Mouse (Mus musculus): Measurements from ENCODE around the gene Tnr.

The Tnr gene

DNA sequence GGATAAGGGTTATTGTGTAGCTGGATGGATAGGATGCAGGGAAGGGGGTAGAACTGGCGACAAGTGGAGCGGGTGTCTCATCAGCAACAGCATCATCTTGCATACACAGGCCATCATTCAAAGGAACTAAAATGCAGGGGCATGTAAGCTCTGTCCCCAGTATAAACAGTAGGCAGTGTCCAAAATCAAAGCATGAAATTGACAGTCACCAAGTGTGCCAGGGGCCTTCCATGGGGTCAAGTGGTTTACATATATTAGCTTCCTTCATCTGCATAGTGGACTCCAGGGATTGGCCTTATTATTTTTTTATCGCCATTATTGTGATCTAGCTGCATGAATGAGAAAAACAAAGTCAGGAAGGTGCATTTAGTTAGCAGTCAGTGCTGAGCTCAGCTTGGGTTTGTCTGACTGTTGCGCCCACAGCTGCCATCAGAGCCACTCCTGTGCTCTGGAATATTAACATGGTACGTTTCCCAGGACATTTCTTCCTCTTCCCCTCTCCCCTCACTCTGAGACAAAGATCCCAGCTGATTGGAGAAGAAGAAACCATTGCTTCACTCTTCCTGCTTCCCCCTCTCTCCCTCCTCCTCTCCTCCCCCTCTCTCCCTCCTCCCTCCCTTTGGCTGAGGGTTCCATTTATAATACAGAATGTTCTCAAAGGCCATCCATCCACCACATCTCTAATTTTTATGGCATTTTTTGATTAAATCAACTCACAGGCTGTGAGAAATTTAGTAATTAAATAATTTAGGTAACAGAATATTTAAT lies 106.4 kb downstream of the Tnr start:
- no peak for DNase-seq (ENCODE audit: low spot score)

DNA sequence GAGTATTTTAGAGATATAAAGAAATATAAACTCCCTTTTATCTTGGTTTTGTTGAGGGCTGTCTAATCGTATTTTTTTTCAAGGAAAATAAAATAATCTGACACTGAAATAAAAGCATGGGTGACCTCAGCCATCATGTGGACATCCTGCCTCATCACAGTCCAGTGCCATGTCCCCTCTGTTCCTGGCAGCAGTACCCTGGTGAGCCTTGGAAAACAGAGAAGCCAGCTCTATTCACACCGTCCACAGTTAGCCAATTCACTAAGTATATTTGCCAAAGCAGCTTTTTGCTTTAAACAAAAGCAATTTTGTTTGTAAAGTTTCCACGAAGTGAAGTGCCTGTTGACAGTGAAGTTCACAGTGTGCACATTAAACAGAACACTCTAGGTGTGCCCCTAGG lies 109.0 kb downstream of the Tnr start:
- DNase-seq (ENCODE audit: low spot score) = no peak

DNA sequence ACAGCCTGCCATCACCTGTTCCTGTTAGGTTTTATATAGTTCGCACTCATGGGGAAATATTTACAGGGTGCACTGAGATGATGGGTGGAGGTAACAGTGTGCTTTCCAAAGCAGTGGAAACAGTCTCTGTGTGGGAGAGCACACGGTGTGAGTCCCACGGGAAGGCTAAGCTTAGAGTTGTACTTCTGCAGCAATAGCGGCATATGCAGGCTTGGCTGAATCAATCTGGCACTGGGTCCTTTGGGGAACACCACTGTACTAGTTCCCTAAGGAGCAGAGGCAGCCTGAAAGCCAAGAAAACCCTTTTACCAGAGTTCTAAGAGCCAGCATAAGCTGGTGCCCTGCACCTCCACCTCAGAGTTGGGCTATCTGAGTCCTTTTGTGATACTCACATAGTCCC lies 115.8 kb downstream of the Tnr start:
- DNase-seq (ENCODE audit: low spot score) = no peak

DNA sequence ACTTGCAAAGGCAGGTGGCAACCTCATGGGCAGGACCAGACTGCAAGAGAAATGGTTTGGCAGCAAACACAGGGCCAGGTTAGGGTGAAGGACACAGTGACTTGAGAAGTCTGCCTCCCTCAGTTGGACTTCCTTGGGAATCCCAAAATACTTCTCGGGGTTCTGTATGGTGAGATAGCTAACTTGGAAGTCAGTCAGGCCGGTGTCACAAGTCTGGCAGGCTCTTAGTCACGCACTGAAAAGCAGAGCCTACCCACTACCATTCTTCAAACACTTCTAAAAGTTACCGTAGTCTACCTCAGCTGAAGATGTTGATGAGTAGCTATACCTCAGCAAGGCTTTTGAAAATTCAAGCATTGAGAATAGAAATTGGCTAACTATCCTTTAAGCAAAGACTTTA lies 122.2 kb downstream of the Tnr start:
- no peak for DNase-seq (ENCODE audit: low spot score)

DNA sequence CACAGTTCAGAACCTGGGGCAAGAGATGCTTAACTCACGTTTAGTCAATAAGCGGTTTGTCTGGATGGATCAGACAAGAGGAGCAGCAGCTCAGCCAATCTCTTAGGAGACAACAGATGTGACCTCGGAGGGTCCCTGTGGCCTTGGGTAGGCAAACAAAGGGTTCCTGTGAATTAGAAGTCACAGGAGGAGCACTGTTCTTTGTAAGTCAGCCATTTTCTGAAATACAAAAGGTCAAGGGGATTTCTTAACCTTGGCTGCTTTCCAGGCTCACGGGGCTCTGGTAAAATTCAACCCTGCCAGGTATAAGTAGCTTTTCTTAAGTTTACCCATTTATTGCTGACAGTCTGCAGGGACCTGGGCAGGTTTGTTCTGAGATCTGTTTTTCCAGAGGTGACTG lies 126.9 kb downstream of the Tnr start:
- no peak for DNase-seq (ENCODE audit: low spot score)

DNA sequence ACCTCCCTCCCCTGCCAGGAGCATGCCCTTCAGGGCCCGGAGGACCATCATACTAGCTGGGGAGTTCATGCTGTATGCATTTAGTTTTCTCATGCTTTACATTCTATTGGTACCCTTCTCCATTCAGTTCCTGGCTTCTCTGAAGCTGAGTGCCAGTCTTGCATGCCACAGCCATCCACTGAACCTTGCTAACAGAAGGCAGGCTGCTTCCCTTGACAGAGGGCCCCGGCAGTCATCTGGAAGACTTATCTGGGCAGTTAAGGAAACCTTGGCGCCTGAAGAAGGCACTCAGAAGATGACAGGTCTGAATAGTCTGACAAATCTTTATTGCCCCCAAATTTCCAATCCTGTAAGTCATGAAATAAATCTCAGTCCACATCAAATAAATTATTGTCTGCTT lies 131.7 kb downstream of the Tnr start:
- no peak for DNase-seq (ENCODE audit: low spot score)

DNA sequence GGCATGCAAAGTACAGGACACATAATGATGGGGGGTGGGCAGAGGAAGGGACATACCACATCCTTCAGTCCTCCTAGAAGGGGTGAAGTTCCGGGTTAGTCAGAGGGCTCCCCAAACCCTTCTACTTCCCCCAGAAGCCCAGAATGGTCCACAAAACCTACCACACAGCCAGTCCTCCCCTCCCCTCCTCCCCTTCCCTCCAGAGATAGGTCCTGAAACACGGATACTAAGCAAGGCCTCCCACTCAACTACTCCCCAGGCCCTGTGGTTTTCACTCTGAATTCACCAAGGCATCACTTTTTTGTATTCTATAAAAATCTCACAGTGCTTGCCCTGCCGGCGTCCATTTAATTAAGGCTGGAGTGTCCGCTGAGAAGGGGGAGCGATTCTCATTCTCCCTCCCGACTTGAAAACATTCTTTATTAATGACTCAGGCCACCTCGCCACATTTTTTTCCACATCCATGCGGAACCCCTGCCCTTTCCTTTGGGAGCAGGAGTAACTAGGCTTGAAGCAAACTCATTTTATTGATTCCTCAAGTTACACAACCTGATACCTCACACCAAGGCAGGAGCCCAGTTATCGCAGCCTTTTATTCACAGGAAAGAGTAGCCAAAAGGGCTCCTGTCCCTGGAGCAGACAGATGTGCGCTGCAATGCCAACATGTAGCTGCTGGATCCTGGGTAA lies 134.4 kb downstream of the Tnr start:
- no peak for DNase-seq (ENCODE audit: low spot score)

DNA sequence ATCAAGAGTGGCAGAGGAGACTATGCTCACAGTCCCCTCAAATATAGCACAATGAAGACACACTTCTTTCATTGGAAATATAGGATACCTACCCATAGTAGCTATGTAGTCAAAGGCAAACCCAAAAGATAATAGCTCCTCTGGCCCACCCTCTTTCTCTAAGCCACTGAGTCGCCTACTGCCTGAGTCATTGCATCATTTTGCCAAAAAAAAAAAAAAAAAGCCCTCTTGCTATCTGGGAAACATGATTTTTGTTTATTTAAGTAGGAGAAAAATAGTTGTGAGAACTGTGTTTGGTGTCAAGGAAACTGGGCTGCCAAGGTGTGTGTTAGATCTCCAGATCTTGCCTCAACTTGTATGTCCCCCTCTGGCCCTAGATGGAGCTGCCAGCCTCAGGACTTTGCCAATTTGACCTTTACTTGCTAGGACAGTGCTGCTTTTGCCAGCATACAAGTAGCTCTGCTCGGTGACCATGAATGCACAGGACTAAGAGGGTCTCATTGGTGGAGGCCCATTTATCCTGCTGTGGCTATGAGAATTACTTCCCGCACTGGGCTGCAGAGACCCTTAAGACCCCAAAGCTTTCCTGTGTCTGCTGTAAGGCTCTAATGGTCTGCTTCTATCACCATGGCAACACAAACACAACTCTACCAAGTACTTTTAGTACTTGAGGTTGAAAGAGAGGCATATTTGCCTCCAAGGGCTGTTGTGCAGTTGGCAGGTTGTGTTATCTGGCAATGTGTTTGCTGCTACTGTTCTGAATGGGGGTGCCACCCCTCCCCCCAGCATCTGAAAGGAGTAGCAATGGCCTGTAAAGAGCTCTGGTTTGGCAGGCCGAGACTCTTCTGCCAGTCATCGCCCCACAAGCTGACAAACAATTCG lies 137.3 kb downstream of the Tnr start:
- DNase-seq (ENCODE audit: low spot score) = peak; percentile 30

DNA sequence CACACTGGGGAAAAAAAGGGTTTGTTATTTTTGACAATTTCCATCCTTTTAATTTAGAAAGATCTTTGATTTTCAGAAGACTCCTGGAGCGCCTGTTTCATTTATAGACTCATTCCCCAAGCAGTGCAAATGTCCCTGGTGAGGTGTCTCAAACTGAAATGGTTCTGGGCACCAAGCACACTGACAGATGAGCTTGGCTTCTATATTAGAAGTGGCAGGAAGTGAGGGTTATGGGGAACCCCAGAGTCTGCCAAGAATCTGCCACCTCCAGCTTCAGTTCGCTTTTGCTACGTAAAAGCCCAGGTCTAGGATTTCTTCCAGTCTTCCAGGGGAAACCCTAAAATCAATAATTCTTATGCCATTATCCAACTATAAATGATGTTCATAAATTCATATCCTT lies 140.9 kb downstream of the Tnr start:
- no peak for DNase-seq (ENCODE audit: low spot score)

DNA sequence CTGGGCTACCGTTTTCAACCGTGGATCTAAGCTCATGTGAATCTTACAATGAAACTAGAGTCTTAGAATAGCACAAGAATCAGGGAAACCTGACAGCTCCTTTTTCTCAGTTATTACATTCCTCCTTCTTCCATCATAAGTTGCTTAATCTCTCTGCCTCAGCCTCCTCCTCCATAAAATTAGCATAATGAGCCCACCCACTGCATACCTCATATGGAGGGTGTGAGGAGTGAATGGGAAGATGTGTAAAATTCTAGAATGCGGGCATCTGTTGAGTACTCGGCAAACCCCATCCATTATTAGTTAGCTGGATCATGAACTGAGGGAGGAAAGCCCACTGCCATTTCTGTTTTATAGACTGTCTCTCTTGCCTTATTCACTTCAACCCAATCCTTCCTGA lies 141.4 kb downstream of the Tnr start:
- no peak for DNase-seq (ENCODE audit: low spot score)

DNA sequence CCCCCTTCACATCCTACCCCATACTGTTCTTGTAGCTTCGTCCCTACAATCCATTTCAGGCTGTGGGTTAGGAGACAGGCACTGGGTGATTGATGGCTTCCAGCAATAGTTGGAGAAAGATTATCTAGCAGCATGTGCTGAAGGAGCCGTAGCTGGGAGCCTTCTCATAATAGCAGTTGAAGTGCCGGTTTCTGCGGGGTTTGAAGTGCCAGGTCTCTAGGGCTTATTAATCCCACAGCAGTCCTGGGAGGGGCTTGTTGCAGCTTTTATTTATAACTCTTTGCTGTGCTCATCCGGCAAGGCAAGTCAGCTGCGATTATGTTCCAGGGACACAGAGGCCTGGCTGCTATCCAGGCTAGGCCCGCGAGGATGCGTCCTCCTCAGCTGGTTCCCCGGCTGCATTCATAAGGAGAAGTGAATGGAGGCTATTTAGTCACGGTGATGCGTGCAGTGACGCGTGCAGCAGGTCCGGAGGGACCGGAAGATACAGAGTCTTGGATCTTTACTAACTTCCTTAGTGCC lies 147.1 kb downstream of the Tnr start:
- DNase-seq (ENCODE audit: low spot score) = no peak

DNA sequence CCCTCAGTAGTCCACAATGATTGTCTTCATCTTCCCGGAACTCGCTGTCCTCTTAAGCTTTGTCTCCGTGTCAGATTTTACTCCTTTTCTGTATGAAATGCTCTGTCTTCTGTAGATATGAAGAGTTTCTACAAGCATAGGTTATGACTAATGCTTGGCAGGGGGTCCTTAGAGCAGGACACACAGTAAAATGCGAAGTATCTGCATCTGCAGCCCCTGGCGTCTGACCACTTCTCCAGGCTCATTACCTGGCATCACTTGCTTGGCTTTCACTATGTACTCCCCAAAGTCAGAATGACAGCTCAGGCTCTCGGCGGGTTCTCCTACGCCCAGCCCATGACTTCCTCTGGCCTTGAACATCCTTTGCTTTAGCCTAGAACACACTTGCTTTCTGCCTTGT lies 147.6 kb downstream of the Tnr start:
- DNase-seq (ENCODE audit: low spot score) = no peak

DNA sequence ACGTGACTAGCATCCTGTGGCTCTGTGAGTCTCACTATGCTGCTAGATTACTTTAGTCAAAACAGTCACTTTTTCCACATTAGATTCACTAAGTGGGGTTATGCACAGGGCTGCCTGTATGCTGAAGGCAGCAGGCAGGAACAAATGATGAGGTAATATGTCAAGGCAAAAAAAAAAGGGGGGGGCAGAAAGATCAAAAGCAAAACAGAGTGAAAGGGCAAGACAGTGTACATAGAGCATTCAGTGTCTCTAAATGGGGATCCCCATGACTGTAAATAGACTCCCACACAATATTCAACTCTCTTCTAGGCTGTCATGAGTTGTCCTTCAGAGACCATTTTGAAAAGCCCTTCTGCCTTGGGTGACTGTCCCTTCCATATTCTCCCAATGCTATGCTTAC lies 150.7 kb downstream of the Tnr start:
- no peak for DNase-seq (ENCODE audit: low spot score)

DNA sequence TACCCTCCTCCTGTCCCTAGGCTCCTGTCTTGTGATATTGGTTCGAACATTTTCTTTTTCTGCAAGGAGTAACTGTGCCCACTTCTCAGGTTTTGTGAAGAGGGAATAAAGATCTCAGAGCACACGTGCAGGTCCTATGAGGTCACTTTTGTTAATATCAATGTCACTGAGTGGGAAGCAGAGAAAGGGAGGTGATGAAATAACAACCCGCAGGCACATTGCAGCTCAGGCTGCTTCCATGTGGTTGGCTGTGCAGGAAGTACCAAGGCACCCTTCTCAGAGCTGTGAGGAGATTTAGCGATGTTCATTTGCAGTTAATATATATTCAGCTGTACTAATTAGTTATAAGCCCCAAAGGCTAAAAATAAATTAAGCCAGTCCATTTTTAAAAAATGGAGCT lies 151.9 kb downstream of the Tnr start:
- no peak for DNase-seq (ENCODE audit: low spot score)

DNA sequence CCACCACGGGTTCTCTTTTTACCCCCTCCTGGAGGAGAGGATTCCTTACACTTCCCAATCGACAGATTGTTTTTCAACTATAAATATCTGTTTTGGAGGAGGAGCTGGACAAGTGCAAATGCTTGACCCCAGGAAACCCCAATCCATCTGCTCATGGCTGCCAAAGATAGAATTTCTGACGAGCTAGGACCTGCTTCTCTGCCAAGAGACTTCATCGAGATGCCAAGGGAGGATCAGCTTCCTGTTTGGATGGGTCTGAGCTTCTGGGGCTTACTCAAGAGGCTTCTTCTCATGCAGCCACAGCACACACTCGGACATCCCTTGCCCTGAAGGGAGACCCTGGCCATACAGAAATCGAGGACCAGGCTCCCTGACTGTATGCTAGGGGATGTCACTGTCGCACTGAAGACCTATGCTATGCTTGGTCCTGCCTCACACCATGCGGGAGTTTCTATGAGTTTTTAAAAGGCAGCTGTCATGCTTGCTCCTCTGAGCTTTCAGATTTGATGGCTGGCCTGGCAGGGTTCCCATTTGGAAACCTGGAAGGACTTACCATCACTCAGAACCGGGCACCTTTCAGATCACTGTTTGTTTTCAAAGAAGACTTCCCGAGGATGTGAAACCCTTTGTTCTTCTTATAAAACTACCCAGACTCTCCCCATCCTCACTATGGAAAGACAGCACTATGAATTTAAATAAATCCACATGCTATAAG lies 154.8 kb downstream of the Tnr start:
- DNase-seq (ENCODE audit: low spot score) = peak; percentile 91

DNA sequence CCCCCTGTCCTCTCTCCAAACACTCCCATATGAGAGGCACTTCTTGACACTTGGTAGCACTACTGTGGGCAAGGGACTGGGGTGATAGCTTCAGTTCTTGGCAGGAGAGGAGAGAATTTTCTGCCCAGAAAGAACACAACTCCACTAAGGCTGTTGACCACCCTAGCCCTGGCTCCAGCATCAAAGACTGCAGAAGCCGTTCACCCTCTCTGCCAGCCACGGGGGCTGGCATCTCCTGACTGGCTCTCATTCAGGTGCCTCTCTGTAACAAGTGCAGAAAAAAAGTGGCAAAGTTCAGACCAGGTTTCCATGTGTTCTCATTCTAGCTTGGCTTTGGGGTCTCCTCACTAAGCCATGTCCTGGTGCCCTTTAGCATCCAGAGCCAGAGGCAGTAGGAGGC lies 157.7 kb downstream of the Tnr start:
- no peak for DNase-seq (ENCODE audit: low spot score)

DNA sequence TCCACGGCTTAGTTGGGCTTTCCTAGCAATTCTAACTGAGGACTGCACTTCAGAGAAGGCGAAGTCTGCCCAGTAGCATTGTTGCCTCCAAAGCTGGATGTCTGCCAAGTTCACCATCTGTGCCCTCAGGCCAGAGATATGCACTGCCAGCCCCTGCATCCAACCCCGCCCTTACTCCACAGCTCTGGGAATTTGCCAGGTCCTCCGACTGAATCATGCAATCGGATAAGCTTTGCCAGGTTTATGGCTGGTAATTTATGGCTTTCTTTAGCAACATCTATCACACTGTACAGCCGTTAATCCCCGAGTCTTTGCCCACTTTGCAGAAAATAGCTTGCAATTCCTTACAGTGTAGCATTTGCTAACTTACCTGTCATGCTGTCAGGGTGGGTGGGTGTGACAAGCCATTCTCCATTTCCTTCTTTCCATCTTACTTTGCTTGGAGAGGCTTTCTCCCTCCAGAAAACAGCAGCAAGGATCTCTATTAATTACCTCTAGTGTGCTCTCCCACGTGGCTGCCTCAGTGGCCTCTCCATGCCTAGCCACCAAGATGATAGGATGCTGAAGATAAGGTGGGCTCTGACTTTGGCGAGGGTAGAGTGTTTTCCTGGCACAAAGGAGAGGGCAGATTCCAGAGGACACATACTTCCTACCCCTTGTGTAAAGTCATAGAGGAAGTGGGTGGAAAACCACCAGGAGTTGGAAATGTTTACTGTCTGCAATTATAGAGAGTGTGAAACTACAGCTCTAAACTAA lies 163.1 kb downstream of the Tnr start:
- peak; percentile 98 for DNase-seq (ENCODE audit: low spot score)

DNA sequence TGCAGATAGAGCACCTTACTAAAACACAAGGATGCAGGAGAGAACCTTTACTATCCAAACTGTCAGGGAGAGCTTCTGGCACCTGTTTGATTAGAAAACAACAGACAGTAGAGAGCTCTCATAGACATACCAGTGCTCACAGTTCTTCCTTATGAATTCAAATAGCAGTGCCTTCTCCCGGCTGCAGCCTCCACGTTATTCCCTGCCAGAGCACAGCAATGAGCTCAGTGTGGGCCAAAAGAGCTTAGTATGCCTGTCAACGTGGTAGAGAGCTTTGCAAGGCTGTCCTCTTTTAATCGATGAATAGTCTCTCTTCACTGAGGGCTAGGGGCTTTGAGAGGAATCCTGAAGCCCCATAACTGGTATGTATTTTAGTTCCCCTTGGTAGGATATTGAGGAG lies 173.1 kb downstream of the Tnr start:
- DNase-seq (ENCODE audit: low spot score) = no peak

DNA sequence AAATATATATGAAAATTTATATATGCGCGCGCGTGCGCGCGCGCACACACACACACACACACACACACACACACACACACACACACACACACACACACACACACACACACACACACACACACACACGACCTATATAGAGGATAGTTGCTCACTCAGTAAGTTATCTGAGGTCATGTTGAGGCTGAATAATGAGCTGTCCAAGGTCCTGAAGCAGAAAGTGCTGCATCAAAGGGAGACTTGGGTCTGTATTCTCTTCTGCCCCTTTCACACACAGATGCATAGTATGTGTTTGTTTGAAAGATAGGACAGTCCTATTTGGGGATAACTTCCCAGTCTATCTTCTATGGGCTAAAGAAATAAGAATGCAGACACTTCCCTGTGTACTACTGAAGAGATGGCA lies 178.5 kb downstream of the Tnr start:
- peak; percentile 82 for DNase-seq (ENCODE audit: low spot score)

DNA sequence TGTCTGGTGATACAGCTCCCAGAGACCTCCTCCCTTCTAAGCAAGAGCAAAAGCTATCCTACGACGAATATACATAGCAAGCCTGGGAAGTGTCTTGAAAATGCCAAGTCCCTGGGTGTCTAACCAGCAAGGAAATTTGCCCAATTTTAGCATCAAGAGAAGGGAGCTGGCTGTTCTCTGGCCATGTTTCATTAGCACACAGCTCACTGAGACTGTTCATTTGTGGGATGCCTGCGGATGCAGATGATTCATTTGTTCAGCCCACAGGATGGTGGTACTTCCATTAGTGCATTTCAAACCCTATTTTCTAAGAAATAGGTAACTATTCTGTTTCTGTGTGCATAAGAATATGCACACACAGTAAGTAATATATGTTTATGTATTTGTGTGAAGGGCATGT lies 181.4 kb downstream of the Tnr start:
- DNase-seq (ENCODE audit: low spot score) = no peak

DNA sequence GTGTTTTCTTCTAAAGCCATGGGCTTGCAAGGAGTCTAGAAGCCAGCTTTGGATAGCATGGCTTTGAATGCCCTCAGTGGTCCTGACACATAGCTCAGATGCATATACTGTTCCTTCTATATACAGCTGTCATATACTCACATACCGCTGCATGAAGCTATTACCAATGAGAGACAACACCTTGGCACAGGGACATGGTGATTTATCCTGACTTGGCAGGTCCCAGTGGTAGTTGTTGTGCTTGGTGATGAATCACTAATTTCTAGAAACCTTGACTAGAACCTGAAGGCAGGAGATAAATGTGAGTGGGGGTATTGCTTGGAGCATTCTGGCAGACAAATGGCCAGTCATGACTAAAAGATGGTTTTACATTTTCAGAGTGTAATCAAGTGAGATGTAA lies 192.7 kb downstream of the Tnr start:
- DNase-seq (ENCODE audit: low spot score) = no peak

Data from adipocyte (in vitro differentiated cells).